Mouse (Mus musculus) erythroid progenitor cell, adult 5-6 weeks (primary cell): Measurements from ENCODE around the gene Saxo1. TPM values are rescaled to one million over a fixed set of nuclear protein-coding genes. Genes with fewer than 3 reads are reported as not detected.

Experiments
- ATAC-seq: replicated peaks from 2 replicates; pipeline ENCODE4 v1.8.0; 2016; ENCODE audit warnings: moderate number of reproducible peaks, mild to moderate bottlenecking, moderate TSS enrichment, inconsistent platforms; ENCODE audit not compliant: poor library complexity, low FRiP score, severe bottlenecking
- total RNA-seq, 2 experiments: library from RNA; stranded (forward) in 1 of 2; stranded (reverse) in 1 of 2; fragments of 150-400 nt in 1 of 2; fragments of 186-747, 209-891 nt in 1 of 2; gene quantifications; 2 replicates each; pipeline versions ENCODE4 v1.2.3 to v1.2.4; 2015 to 2017; ENCODE audit warnings: low replicate concordance in 2 of 2

The Saxo1 gene
- not detected in 2 replicates for total RNA-seq (2015; ENCODE audit: low replicate concordance)
- not detected in 2 replicates for total RNA-seq (2017; ENCODE audit: low replicate concordance)

DNA sequence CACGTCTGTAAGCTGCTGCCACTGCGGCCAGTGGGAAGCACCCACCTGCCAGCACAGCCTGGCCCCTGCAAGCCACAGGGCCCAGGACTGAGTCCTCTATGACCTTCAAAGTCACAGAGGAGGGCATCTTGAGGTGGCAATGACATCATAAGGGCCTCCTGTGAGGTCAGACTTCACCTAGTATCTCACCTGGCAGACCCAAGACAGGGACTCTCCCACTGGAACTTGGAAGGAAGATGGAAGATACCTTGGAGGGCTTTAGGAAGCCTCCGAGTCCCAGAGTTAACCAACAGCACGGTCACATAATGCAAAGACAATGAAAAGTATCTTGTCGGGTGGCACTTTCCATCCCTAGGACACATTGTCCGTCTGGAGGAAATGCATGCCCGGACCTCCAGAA lies at the start of gene Saxo1:
Gene Saxo1 (minus strand): TSS at position 101 of the 400 bp plus-strand sequence.
- no peak for ATAC-seq

DNA sequence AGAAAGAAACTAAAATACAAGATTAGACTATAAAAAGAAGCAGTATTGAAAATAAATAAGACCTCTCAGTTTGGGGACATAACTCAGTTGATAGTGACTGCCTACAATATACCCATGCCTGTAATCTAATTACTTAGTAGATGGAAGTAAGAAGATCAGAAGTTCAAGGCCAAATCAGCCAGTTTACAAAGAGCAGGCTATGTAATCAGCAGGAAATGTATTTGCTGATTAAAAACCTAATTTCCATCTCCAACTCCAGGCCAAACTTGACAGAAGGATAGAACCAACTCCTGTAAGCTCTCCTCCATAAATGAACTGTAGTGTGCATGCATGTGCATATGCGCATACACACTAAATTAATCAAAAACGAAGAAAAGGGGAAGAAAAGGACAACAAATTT lies 33.2 kb upstream of the Saxo1 start:
- no peak for ATAC-seq

DNA sequence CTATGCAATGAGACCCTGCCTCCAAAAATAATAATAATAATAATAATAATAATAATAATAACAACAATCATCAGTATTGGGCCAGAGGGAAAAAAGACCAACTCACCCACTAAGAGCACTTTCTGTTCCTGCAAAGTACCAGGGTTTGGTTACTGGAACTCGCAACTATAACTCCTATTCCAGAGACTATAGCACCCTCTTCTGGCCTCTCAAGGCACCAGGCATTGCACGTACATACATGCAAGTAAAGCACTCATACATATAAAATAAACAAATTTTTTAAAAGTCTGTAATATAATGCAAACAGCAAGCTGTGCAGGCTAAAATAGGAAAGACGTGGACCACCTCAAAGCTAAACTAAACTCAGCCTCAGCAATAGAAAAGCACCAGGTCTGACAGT lies 30.1 kb upstream of the Saxo1 start:
- no peak for ATAC-seq

DNA sequence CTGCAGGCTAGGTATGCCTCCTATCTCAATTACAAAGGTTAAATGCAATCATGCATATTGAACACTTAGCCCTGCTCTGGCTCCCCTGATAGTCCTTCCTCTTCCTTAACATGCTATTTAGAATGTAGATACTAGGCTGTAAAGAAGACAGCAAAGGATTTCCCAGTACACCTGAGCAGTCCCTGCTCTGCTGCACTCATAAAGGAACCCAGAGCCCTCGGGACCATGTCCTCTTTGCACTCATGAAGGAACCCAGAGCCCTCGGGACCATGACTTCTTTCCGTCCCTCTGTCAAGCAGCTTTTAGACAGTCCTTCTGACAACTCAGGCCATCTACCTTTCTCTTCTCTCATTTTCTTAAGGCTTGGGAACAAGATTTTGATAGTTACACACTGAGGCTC lies 22.5 kb upstream of the Saxo1 start:
- no peak for ATAC-seq

DNA sequence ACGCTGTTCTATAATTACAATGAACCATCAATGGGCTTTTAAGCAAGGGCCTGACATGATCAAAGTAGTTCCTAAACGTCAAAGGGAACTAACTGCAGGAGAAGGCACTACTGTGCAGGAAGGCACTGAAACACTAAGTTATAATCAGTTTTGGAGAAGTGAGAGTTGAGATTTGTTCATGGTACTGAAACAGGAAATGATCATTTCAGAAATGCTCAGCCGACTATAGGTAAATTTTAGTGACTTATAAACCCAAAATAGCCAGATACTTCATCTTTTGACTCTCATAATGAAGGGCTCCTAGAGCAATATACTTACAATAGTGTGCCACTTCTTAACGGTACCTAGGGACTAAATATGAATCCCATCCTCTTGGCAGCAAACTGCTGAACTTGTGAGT lies 21.9 kb upstream of the Saxo1 start:
- no peak for ATAC-seq

DNA sequence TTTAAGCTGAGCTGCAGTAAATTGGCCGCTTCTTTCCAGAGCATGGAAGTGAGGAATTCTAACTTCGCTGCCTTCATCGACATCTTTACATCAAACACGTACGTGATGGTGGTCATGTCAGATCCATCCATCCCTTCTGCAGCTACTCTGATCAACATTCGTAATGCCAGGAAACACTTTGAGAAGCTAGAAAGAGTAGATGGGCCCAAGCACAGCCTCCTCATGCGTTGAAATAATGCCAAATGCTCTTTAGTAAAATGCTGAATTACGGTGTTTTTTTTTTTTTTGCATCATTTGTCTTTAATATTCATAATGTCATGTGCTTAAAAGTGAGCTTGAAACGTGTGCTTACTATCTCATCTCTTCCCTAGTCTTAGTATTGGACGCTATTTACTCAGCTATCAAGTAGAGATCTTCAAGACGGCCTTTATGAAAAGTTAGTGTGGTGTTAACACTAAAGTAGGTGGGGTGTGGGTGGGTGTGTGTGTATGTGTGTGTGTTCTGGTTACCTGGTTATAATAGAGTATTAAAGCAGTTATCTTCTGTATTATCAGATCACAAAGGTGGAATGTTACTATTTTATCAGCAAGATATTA lies 18.6 kb upstream of the Saxo1 start:
- no peak for ATAC-seq

GRCm38 (mm10) chr4:86576120-86576541 lies 18.0 kb upstream of the Saxo1 start:
- ATAC-seq: 0 out of 2 replicates have a peak, but pooled peaks have one; percentile 6

DNA sequence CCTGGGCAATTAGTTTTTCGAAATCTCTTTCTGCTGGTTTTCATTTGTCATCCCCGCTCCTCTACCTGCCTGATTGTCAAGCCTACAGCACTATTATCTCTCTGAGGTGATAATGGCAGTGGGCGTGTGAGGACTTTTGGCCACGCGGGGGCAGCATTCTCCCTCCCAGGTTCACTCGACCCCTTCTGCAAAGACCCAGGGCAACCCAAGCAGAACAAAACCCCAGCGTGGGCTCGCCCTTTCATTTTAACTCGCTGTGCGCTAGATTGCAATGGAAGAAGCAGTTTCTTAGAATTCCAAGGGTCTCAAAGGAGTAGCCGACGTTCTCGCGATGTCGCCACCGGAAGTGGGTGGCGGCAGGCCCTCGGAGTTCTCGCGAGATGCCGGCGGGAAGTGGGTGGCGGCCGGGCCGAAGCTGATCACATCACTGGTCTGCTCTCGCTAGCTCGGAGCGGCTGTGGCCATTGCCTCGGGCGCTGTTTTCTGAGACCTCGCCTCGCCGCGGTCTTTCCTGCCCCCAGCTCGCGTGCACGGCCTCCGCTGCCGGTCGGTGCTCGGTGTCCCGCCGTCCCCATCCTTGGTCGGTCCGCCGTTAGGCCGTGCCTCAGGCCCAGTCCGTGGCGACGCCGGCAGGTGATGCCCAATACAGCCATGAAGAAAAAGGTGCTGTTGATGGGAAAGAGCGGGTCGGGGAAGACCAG lies 17.3 kb upstream of the Saxo1 start, which contains the start of gene Rraga:
Gene Rraga (plus strand): TSS at position 386 of the 701 bp plus-strand sequence.
- ATAC-seq: peak; percentile 97

- no peak; the same call in 1 of the 2 replicates for ATAC-seq
Observed at GRCm38 (mm10) chr4:86574939-86575282, 16.8 kb upstream of the Saxo1 start.

DNA sequence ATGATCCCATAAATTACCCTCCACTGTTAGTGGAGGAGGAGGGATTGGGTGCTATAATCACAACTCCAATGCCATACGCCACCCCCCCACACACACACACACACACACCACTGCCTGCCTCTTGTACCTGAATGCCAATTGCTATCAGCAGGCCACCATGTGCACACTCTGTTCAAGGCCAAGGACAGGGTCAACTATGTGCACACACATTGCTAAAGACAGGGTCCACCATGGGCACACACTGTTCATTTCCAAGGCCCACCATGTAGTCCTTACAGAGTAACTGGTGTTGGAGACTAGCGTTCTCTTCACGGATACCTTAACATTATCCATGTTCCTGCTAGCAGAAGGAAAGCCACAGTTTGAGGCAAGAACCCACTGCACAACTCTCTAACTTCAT lies 2.9 kb upstream of the Saxo1 start:
- ATAC-seq: no peak

GRCm38 (mm10) chr4:86559006-86559405 lies 878 bp upstream of the Saxo1 start:
- no peak for ATAC-seq

GRCm38 (mm10) chr4:86557371-86557770 lies 757 bp downstream of the Saxo1 start:
- no peak for ATAC-seq

- no peak for ATAC-seq
Observed at GRCm38 (mm10) chr4:86555035-86555707, 3.0 kb downstream of the Saxo1 start.

- no peak for ATAC-seq
Observed at GRCm38 (mm10) chr4:86548332-86548731, 9.8 kb downstream of the Saxo1 start.

GRCm38 (mm10) chr4:86545615-86546014 lies 12.5 kb downstream of the Saxo1 start:
- ATAC-seq: no peak

GRCm38 (mm10) chr4:86543999-86544398 lies 14.1 kb downstream of the Saxo1 start:
- no peak for ATAC-seq

GRCm38 (mm10) chr4:86541573-86541972 lies 16.6 kb downstream of the Saxo1 start:
- no peak for ATAC-seq

DNA sequence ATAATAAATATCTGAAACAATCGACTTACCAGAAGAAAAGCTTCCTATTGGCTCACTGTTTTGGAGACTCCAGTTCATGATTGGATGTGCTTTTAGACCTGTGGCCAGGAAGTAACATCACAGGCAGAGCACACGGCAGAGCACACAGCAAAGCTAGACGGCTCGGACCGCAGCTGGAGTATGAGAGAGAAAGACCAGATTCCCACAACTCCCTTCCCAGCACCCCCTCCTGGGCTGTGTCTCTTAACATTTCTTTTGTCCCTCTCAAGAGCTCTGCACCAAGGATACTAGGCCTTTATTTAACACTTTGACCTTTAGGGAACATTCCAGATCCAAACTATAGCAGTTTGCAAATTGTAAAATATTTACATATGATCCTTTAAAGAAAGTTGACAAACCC lies 19.2 kb downstream of the Saxo1 start:
- ATAC-seq: no peak

- no peak for ATAC-seq
Observed at GRCm38 (mm10) chr4:86537972-86538371, 20.2 kb downstream of the Saxo1 start.

- no peak for ATAC-seq
Observed at GRCm38 (mm10) chr4:86534091-86534481, 24.0 kb downstream of the Saxo1 start.
